Mouse (Mus musculus) liver, postnatal 0 days (tissue): ENCODE data around the gene Clca1. TPM values are rescaled to one million over a fixed set of nuclear protein-coding genes. Genes with fewer than 3 reads are reported as not detected.

ENCODE experiments used
- ATAC-seq: fragments of 200-750 bp; cut with Nextera tagmentation; 2 replicates; pipeline ENCODE4 v1.8.0; 2017; ENCODE audit warnings: mild to moderate bottlenecking, moderate library complexity
- DNase-seq: peaks from one replicate; pipeline ENCODE4 v3.0.0-alpha.2; 2016
- H3K27ac ChIP-seq: fragments of 300-500 bp; sonication (generic); 2 replicates; pipeline ENCODE4 v1.5.1; 2014; ENCODE audit warnings: antibody characterized with exemption, moderate library complexity, mild to moderate bottlenecking, low read depth
- H3K27me3 ChIP-seq: fragments of 300-500 bp; sonication (generic); 2 replicates; pipeline ENCODE4 v1.6.1; 2014; ENCODE audit warnings: low read length, control low read depth, mixed read lengths; ENCODE audit not compliant: insufficient read depth
- H3K36me3 ChIP-seq: fragments of 300-500 bp; sonication (generic); replicated peaks from 2 replicates; pipeline ENCODE4 v1.6.1; 2014; ENCODE audit warnings: mild to moderate bottlenecking, control low read depth, low read length, moderate library complexity, mixed read lengths; ENCODE audit not compliant: insufficient read depth
- H3K4me1 ChIP-seq: fragments of 300-500 bp; sonication (generic); 2 replicates; pipeline ENCODE4 v1.6.1; 2014; ENCODE audit warnings: antibody characterized with exemption, mild to moderate bottlenecking, control low read depth; ENCODE audit not compliant: insufficient read depth
- H3K4me2 ChIP-seq: fragments of 300-500 bp; sonication (generic); 2 replicates; pipeline ENCODE4 v1.6.1; 2014; ENCODE audit warnings: low read depth, mild to moderate bottlenecking, low read length, moderate library complexity, mixed read lengths
- H3K4me3 ChIP-seq: fragments of 300-500 bp; sonication (generic); 2 replicates; pipeline ENCODE4 v1.5.1; 2014; ENCODE audit warnings: low read depth, low read length
- H3K9ac ChIP-seq: fragments of 300-500 bp; sonication (generic); replicated peaks from 2 replicates; pipeline ENCODE4 v1.6.1; 2014; ENCODE audit warnings: mild to moderate bottlenecking, moderate library complexity
- H3K9me3 ChIP-seq: fragments of 300-500 bp; sonication (generic); 2 replicates; pipeline ENCODE4 v1.6.1; 2016; ENCODE audit warnings: mild to moderate bottlenecking, control low read depth, low read length, mixed read lengths
- CTCF ChIP-seq: sonication (generic); IDR thresholded peaks from 2 replicates; pipeline ENCODE4 v1.5.1; 2016; ENCODE audit warnings: antibody characterized with exemption, low read depth
- EP300 ChIP-seq: IDR thresholded peaks from 2 replicates; pipeline ENCODE4 v1.6.1; 2016; ENCODE audit warnings: antibody characterized with exemption, low read depth, mild to moderate bottlenecking
- WGBS: fragments of 180-500 bp; shearing (Covaris S2); extraction: QIAGEN DNeasy Blood & Tissue Kit; methylation state at CpG from one replicate; pipeline ENCODE4 v1.1.7; 2014; ENCODE audit not compliant: insufficient replicate concordance; 5-methylcytosine and 5-hydroxymethylcytosine counted together
- polyA plus RNA-seq: library from polyadenylated mRNA; unstranded; fragments of >200 nt; fragmentation: Nextera tagmentation; extraction: Ambion mirVana; gene quantifications from 2 replicates; pipeline ENCODE4 v1.2.1, GENCODE M21; 2015

Gene Clca1
- polyA plus RNA-seq, 1 experiment from 2014 or later: not detected

GRCm38 (mm10) chr3:144992618-144993017 lies 40.0 kb downstream of the Clca1 start:
- Histone ChIP-seq H3K36me3 (no peaks in the 10 kb centered on the region), H3K27ac (no peak overlapping the region), H3K4me1 (no peaks in the 10 kb centered on the region), H3K27me3 (no peaks in the 10 kb centered on the region), H3K9ac (no peak overlapping the region), H3K9me3 (no peaks in the 10 kb centered on the region), H3K4me3 (no peak overlapping the region), H3K4me2 (no peak overlapping the region)
- DNase-seq (no peak), ATAC-seq (no peak)
- TF ChIP-seq CTCF (no peak), EP300 (no peak)

DNA sequence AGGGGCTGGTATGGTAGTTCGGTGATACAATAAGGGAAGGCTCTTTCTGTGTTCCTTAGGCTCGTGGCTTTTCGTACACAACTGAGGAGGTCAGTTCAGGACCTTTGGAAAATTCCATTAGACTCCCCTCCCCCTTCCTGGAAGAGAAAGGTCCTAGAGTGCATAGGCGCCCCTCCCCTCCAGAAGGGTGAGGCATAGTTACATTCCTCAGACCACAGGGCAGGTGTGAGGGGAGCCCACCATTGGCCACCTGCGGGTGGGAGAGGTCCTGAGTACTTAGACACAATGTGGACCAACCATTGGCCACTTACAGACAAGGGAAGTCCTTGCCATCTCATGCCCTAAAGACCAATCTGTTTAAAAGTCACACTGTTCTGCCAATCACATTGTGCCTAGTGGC lies 46.7 kb downstream of the Clca1 start:
- Histone ChIP-seq H3K27ac (no peak overlapping the region), H3K9ac (no peak overlapping the region), H3K9me3 (no peaks in the 10 kb centered on the region), H3K36me3 (no peaks in the 10 kb centered on the region), H3K4me2 (no peak overlapping the region), H3K4me3 (no peak overlapping the region), H3K4me1 (no peaks in the 10 kb centered on the region), H3K27me3 (no peaks in the 10 kb centered on the region)
- WGBS: 63% methylated on average over 5 of the region's 5 CpGs
- TF ChIP-seq EP300: no peak
- TF ChIP-seq CTCF: no peak
- DNase-seq (no peak), ATAC-seq (no peak)

- Histone ChIP-seq H3K27me3 (no peaks in the 10 kb centered on the region), H3K4me2 (no peak overlapping the region), H3K9ac (no peak overlapping the region), H3K4me3 (no peak overlapping the region), H3K4me1 (no peaks in the 10 kb centered on the region), H3K27ac (no peak overlapping the region), H3K9me3 (no peaks in the 10 kb centered on the region), H3K36me3 (no peaks in the 10 kb centered on the region)
- ATAC-seq (no peak), DNase-seq (no peak)
- whole genome bisulfite sequencing: 74% methylated on average over 6 of the region's 6 CpGs
- TF ChIP-seq EP300: no peak
- TF ChIP-seq CTCF: no peak
Observed at GRCm38 (mm10) chr3:144980551-144980950, 52.0 kb downstream of the Clca1 start.

GRCm38 (mm10) chr3:144977631-144978030 lies 54.9 kb downstream of the Clca1 start:
- no peaks in the 10 kb centered on the region for H3K9me3 ChIP-seq
- no peak overlapping the region for H3K9ac ChIP-seq
- H3K27me3 ChIP-seq: no peaks in the 10 kb centered on the region
- H3K36me3 ChIP-seq: no peaks in the 10 kb centered on the region
- H3K4me3 ChIP-seq: no peak overlapping the region
- WGBS: 50% methylated on average over 4 of the region's 4 CpGs
- H3K4me2 ChIP-seq: no peak overlapping the region
- no peak for DNase-seq
- no peak for ATAC-seq
- no peak overlapping the region for H3K27ac ChIP-seq
- no peaks in the 10 kb centered on the region for H3K4me1 ChIP-seq
- TF ChIP-seq EP300 (no peak), CTCF (no peak)

GRCm38 (mm10) chr3:144976091-144976490 lies 56.5 kb downstream of the Clca1 start:
- no peak for TF ChIP-seq EP300
- no peak for TF ChIP-seq CTCF
- Histone ChIP-seq H3K9ac (no peak overlapping the region), H3K4me2 (no peak overlapping the region), H3K27me3 (no peaks in the 10 kb centered on the region), H3K4me1 (no peaks in the 10 kb centered on the region), H3K36me3 (no peaks in the 10 kb centered on the region), H3K9me3 (no peaks in the 10 kb centered on the region), H3K4me3 (no peak overlapping the region), H3K27ac (no peak overlapping the region)
- ATAC-seq: no peak
- WGBS: 50% methylated on average over 1 of the region's 1 CpGs
- no peak for DNase-seq

DNA sequence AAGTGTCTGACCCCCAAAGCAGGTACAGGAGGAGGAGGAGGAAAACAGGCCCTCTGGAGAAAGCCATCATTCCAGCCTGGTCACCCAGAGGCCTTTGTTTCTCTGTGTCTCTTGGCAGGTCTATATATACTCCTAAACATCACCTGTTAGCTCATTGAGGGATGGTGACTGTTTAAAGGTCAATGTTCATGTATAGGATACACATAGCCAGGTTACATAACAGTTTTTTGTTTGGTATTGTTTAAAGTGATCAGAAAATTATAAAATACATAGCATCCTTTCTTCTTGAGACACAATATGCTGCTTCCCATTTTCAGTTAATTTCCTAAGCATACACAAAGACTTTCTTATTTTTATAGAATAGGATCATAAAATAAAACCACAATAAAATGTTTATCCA lies 57.6 kb downstream of the Clca1 start, which contains the start of gene Clca4a:
Gene Clca4a, minus strand, starts transcription at position 101 of the 400 bp plus-strand sequence.
- Histone ChIP-seq H3K36me3 (no peaks in the 10 kb centered on the region), H3K9ac (no peak within 1 kb of the TSS), H3K4me3 (no peak within 1 kb of the TSS), H3K27me3 (no peaks in the 10 kb centered on the region), H3K9me3 (no peaks in the 10 kb centered on the region), H3K27ac (no peak within 1 kb of the TSS), H3K4me1 (no peaks in the 10 kb centered on the region), H3K4me2 (no peak within 1 kb of the TSS)
- DNase-seq (no peak), ATAC-seq (no peak)
- TF ChIP-seq EP300 (no peak), CTCF (no peak)

DNA sequence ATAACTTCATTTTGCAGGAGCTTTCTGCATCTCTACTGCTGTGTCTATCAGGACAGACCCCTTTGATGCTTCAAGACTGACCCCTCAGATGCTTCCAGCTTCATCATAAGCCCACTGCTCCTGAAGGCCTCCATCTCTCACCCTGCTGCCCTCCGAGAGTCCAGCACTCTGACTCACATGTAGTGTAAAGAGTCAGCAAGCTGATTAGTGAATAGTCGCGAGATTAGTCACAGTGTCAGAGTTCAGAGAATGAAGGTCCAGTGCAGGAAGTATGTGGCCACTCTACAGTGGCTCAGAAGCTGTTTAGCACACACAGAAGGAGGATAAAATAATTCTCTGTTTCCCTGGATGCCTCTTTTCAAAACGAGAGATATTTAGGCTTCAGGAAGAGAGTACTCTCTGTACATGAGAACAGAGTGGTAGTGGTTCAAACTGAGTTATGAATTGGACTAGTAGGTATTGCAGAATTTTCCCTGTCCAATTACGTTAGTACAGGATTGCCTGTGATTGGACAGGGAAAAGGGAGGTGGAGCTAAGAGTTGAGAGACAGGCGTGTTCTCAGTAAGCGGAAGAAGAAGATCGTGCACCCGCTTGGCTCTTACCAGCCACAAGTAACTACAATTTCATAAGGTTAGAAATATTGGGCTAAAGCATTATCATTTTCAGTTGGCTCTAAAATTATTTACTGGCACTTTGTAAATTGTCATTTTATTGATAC lies 60.9 kb downstream of the Clca1 start:
- H3K9ac ChIP-seq: no peak overlapping the region
- no peaks in the 10 kb centered on the region for H3K4me1 ChIP-seq
- TF ChIP-seq EP300: no peak
- no peak for TF ChIP-seq CTCF
- H3K9me3 ChIP-seq: no peaks in the 10 kb centered on the region
- WGBS: 68% methylated on average over 9 of the region's 9 CpGs
- no peak for DNase-seq
- H3K36me3 ChIP-seq: no peaks in the 10 kb centered on the region
- no peaks in the 10 kb centered on the region for H3K27me3 ChIP-seq
- no peak overlapping the region for H3K27ac ChIP-seq
- no peak overlapping the region for H3K4me2 ChIP-seq
- H3K4me3 ChIP-seq: no peak overlapping the region
- ATAC-seq: no peak
